Mouse (Mus musculus) heart, adult 2 months (tissue): ENCODE data around the gene Csf2rb2.

ENCODE experiments used
- CTCF ChIP-seq: fragments of 200-600 bp; IDR thresholded peaks from 2 replicates; pipeline ENCODE4 v1.8.1; 2022; ENCODE audit warnings: antibody characterized with exemption, mild to moderate bottlenecking, moderate library complexity
- EP300 ChIP-seq: fragments of 200-500 bp; IDR thresholded peaks from 2 replicates; pipeline ENCODE4 v1.6.1; 2011; ENCODE audit warnings: low read depth, low read length, control low read depth; ENCODE audit not compliant: insufficient read depth

DNA sequence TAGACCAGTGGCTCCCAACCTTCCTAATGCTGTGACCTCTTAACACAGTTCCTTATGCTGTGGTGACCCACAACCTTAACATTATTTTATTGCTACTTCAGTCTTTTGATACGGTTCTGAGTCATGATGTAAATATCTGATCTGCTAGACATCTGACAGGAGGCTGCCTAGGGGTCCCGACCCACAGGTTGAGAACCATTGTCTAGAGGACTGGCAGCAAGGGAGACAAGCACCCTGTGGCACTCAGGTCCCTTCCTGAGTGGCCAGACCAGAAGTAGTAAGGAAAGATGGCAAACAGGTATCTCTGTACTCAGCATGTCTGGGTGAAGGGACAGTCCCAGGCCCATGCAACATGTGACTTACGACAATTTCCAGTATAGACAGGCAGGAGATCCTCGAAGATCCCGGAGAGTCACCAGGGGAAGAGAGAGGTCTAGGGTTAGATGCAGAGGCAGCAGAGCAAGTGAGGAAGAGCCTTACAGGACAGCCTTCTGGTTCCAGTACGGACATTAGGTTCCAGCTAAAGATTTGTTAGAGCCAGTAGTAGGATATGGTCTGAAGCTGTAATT lies 1.8 kb downstream of the Csf2rb2 start:
- no peak for TF ChIP-seq CTCF
- TF ChIP-seq EP300: no peak
